Mouse (Mus musculus): ENCODE results near the gene Nt5m.
"Not testable (repeated sequence)": the region's sequence is repeated elsewhere in the genome, so short reads cannot be mapped to it uniquely, and the experiment has no call there.

The Nt5m gene

DNA sequence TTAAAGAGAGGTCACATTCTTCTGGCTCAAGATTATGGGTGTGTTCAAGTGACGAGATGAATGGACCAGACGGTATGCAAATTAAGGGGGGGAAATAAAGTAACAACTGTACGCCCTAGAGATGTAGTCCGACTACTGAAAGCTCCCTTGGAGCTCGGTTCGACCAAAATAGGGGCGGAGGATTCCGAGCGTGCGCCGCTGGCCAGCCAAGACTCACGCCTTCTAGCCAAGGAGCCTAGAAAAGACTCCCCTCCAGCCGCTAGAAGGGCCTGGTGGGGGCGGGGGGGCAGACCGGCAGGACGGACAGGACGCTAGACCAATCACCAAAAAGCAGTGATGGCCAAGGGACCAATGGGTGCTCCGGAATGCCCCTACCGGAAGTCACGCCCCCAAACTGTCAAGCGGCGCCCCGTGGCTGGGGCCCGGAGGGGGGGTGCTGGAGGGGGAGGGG lies at the start of gene Nt5m:
Gene Nt5m, plus strand, starts transcription at position 440 of the 451 bp plus-strand sequence.
- peak; percentile 73 to 85 for DNase-seq (ENCODE audit: low read depth in 1 of 2, low spot score in 2 of 2)

DNA sequence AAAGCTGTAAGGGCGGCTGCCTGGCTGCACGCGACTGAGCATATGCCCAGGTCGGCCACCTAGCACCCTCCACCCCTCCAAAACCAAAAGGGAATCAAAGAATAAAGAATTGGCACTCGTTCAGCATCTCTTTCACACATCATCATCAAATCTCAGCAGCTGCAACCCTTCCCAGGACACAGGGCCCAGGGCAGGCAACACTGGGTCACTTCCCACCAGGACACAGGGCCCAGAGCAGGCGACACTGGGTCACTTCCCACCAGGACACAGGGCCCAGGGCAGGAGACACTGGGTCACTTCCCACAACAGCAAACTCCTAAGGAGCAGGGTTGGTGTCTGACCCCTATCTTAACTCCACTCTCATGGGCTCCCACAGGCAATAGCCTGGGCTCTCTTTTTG lies 45.9 kb upstream of the Nt5m start:
- DNase-seq (ENCODE audit: low read depth in 1 of 2, low spot score in 2 of 2): no peak

DNA sequence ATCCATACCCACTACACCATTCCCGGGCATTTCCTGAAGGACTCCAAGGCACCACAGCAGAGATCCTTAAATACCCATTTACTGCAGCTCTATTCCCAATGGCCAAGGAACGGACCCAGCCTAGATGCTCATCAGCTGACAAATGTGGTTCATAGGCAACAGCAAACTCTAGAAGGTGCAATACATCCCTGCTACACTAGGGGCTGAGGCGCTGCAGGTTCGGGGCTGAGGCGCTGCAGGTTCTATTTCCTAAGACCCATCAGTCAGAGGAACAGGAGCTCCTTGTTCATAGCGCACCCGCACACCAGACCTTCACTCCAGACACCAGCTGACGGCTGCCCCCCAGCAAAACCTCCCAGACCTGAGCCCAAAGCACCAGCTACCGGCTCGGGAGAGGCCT lies 38.8 kb upstream of the Nt5m start:
- DNase-seq (ENCODE audit: low read depth in 1 of 2, low spot score in 2 of 2): no peak

DNA sequence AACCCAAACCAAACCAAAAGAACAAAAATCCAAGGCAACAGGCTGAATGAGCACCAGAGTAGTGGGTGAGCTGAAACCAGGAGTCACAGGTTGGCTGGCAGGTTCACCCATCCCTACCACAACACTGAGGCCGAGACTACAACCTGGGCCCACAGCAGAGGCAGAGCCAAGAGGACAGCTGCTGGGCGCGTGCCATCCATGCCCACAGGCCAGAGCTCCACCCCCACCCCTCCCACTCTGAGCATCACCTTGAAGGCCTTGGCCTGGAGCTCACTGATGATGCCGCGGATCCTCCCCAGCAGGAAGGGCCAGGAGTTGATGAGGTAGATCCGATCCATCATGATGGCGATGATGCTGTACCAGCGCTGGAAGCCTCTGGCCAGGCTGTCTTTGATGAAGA lies 37.4 kb upstream of the Nt5m start:
- no peak for DNase-seq (ENCODE audit: low read depth in 1 of 2, low spot score in 2 of 2)

DNA sequence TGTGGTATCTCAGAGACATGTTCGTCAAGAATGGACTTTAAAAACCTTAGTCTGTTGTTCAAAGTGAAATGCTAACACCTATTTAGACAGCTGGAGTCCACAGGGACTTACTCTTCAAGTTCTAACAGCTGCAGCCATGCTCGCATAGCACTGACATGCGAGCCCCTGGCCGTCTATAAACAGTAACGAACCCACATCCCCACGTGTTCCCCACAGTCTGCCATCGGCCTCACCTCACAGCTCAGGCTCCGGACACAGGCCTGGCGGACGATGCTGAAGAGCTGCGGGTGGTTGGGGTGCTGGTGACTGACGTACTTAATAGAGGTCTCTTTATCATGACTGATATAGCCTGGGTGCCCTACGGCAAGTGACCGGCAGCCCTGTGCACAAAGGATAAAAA lies 35.7 kb upstream of the Nt5m start:
- no peak for DNase-seq (ENCODE audit: low read depth in 1 of 2, low spot score in 2 of 2)

DNA sequence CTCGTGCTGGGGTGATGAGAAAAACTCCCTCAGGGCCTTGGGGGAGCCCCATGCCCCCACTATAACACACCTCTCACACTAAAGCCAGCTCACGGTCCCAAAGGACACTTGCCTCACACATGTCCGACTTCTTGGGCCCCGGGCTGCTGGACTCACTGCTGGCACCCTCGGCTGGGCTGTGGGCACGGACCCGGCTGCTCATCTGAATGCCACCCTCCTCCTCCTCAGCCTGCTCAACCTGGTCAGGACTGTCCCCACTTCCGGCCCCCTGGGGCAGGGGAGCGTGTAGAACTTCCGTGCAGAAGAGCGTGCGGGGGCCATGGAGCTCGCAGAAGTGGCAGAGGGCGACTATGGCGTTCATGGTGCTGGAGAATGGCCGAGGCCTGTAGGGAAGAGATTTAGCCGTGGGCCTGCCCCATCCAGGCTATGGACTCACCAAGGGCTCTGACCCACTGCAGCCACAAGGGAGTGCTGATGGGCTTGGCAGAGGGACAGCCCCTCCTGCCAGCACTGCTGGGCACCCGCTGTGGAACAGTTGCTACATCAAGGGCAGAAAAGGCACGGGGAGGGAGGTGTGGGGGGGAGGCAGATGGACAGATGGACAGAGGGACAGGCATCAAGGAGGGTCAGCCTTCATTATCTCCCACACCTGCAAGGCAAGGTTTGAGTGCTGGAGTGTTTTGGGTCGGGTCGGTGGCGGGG lies 34.7 kb upstream of the Nt5m start:
- DNase-seq (ENCODE audit: low read depth in 1 of 2, low spot score in 2 of 2): no peak

GRCm38 (mm10) chr11:59805256-59805655 lies 34.0 kb upstream of the Nt5m start:
- no peak for DNase-seq (ENCODE audit: low read depth in 1 of 2, low spot score in 2 of 2)

GRCm38 (mm10) chr11:59805656-59806055 lies 33.6 kb upstream of the Nt5m start:
- no peak for DNase-seq (ENCODE audit: low read depth in 1 of 2, low spot score in 2 of 2)

DNA sequence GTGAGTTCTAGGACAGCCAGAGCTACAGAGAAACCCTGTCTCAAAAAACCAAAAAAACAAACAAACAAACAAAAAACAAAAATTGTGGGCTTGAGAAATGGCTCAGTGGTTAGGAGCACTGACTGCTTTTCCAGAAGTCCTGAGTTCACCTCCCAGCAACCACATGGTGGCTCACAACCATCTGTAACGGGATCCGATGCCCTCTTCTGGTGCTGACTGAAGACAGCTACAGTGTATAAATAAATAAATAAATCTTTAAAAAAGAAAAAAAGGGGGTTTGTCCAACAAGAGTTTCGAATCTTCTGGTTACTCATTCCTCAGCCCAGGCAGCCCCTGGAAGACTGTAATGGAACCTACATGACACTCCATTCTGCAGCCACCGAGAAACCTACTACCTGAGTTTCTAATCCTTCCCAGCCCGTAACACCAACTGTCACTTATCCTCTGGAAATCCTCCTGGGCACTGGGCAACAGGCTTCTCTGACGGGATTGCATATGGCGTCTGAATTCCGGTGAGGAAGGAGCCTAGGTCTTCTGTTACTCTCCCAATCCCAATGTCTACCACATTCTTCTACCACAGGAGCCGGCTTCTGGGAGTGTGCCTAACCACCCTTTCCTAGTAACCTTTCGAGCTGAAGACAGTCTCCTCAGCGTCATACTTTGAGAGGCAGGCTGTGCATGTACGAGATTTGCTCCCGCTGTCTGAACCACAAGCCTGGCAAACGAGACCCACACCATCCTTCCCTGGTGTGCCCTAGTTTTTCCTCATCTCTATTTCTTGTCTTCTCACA lies 30.9 kb upstream of the Nt5m start:
- no peak for DNase-seq (ENCODE audit: low read depth in 1 of 2, low spot score in 2 of 2)

DNA sequence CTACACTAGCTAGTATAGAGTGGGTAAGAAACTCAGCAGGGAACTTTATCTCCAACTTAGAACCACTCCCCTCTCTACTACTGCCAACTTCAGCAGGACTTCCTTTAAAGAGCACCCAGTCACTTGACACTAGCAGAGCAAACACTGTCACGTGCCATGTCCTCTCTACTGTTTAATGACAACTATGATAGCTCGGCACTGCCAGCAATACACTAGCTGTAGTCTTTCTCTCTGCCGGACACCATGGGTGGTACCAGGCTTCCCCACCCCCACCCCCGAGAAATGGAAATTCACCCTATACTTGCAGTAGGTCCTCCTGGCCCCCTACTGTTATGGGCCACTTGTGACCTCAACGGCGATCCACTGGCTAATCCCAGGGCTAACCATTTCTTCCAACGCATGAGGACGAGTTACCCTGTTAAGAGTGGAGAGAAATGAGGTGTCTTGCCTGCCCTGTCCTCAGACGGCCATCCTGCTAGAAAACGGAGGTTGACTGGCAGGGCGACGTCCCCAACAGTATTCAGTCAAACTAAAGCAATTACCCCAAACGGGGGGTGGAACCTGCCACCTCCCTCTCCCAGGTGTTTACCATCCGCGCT lies 30.1 kb upstream of the Nt5m start:
- no peak for DNase-seq (ENCODE audit: low read depth in 1 of 2, low spot score in 2 of 2)

DNA sequence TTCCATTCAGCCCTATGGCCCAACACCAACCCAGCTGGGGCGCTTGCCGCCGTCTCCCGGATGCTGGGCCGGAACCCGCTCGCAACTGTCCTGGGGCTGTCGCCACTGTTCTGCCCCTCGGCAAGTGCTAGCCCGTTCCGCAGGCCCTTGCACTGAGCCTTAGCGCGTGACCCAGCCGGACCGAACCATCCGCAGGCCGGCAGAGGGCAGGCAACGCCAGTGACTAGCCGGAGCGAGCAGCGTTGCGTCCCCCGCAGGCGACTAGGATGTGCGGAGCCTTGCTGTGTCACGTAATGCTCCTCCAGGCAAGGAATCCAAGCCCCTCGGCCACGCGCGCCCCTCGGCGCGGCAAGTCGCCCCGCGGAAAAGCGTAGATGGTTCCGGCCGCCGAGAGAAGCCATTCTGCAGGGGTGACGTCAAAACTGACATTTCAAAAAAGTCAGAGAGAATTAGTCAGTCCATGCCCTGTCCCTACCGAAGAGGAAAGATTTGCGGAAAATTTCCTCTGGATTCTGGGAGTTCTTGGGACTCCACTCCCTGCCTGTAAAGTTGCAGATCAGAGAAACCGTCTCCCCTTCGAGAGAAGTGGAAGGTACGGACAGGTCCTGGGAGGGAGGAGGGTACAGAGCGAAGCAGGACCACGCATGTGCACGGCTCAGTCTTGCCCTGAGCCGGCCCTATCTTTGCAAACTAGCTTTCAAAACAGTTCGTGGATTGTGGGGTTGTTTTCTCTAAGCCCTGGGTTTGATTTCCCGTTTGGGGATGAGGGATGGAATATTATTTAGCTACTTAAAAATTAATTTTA lies 29.4 kb upstream of the Nt5m start, which contains the start of gene Flcn:
Gene Flcn, minus strand, starts transcription at position 347 of the 805 bp plus-strand sequence.
- peak; percentile 68 to 86 for DNase-seq (ENCODE audit: low read depth in 1 of 2, low spot score in 2 of 2)

GRCm38 (mm10) chr11:59810480-59811158 lies 28.6 kb upstream of the Nt5m start:
- DNase-seq (ENCODE audit: low read depth in 1 of 2, low spot score in 2 of 2): no peak

DNA sequence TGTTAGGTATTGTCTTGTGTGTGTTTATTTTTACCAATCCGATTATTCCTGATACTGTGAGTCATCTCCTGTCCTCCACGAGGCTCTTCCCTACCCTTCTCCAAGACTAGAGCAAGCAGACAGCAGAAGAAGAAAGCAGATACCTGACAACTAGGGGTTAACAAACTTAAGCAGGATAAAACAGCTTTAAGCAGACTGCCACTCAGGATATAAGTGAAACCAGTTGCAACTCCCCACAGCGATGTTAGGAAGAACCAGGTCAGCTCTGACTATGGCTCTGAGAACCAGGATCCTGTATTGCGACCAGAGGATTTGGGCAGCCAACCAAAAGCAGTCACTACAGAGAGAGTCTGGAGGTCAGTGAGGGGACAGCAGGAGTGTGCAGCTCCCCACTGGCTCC lies 28.0 kb upstream of the Nt5m start:
- DNase-seq (ENCODE audit: low read depth in 1 of 2, low spot score in 2 of 2): no peak

DNA sequence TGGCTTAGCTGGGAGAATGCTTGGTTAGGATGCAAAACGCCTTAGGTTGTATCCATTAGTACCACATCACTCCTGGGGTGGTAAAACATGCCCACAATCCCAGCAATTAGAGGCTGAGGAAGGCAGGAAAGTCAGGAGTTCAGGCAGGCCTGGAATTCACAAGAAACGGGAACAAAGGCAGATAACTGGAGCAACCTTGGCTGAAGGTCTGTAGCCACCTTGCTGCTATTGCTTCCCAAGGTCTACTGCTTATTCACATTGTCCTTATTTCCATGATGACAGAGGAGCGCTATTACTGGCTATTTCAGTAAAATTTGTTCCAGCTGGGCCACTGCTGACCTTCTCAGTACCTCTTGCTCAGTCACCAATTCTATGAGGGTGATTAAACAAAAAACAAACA lies 26.0 kb upstream of the Nt5m start:
- no peak for DNase-seq (ENCODE audit: low read depth in 1 of 2, low spot score in 2 of 2)

DNA sequence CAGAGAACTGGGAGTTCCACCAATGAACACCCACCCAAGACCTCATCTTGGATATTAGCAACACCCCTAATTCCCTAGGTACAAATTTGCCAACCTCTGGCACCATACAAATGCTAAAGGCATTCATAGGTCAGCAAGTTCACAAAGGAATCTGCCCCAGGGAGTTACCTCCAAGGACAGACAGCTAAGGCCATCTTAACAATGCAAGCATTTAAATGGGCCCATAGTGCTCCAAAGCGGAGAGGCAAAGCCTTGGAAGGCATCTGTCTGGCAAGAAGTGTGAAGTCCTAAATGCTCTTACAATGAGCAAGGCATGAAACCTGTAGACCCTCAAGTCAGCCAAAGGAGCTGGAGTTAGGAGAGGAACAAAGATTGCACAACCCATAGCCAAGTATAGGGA lies 24.9 kb upstream of the Nt5m start:
- no peak for DNase-seq (ENCODE audit: low read depth in 1 of 2, low spot score in 2 of 2)

GRCm38 (mm10) chr11:59814936-59815335 lies 24.3 kb upstream of the Nt5m start:
- no peak for DNase-seq (ENCODE audit: low read depth in 1 of 2, low spot score in 2 of 2)

DNA sequence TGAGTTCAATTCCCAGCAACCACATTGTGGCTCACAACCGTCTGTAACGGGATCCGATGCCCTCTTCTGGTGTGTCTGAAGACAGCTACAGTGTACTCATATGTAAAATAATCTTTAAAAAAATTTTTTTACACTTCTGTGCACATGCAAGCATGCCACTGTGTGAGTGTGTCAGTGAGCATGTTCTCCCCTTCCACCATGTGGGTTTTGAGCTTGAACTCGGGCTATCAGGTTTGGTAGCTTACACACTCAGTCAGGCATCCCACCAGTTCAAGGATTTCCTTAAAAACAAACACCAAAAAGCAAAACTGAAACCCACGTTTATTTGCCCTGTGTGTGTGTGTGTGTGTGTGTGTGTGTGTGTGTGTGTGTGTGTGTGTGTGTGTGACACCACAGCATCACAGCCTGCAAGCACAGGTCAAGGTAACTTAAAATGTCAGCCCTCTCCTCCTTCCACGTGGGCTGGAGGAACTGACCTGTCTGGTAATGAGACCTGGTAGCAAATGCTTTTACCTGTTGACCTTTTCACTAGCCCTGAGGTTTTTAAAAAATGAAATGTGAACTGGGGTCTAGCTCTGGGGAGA lies 23.7 kb upstream of the Nt5m start:
- no peak for DNase-seq (ENCODE audit: low read depth in 1 of 2, low spot score in 2 of 2)

GRCm38 (mm10) chr11:59817916-59818315 lies 21.3 kb upstream of the Nt5m start:
- DNase-seq (ENCODE audit: low read depth in 1 of 2, low spot score in 2 of 2): no peak

- no peak for DNase-seq (ENCODE audit: low read depth in 1 of 2, low spot score in 2 of 2)
Observed at GRCm38 (mm10) chr11:59821625-59822024, 17.6 kb upstream of the Nt5m start.

DNA sequence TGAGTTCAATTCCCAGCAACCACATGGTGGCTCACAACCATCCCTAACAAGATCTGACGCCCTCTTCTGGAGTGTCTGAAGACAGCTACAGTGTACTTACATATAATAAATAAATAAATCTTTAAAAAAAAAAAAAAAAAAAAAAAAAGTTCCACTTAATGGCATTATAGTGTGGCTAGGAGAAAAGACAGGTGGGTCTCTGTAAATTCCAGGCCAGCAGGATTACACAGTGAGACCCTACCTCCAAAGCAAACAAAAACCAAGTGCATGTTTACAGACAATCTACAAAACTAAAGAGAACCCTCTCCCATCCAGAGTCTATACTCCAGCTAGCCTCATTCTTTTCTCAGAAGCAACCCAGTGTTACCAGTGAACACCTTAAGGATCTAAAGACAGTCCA lies 1.5 kb upstream of the Nt5m start:
- DNase-seq (ENCODE audit: low read depth in 1 of 2, low spot score in 2 of 2): not testable (repeated sequence)

Measured in monocyte, adult 2 months (primary cell).